Mouse (Mus musculus) kidney, adult 18-20 months (tissue): ENCODE measurements around the gene Igfbp4.

ENCODE experiments used
- DNase-seq: peaks from one replicate; pipeline ENCODE4 v3.0.0; 2021

The Igfbp4 gene

GRCm38 (mm10) chr11:99041051-99041729 lies at the start of gene Igfbp4:
Gene Igfbp4 (plus strand): TSS chr11:99041244.
- peak; percentile 78 for DNase-seq

- no peak for DNase-seq
These were observed 45.1 kb upstream of the Igfbp4 start for GRCm38 (mm10) chr11:98995987-98996386.

- DNase-seq = no peak
These were observed 43.4 kb upstream of the Igfbp4 start for GRCm38 (mm10) chr11:98997659-98998058.

- DNase-seq = no peak
These were observed 42.3 kb upstream of the Igfbp4 start for GRCm38 (mm10) chr11:98998776-98999175.

- no peak for DNase-seq
These were observed 41.8 kb upstream of the Igfbp4 start for GRCm38 (mm10) chr11:98999243-98999642.

- DNase-seq = no peak
These were observed 34.3 kb upstream of the Igfbp4 start for GRCm38 (mm10) chr11:99006788-99007187.

- no peak for DNase-seq
These were observed 30.9 kb upstream of the Igfbp4 start for GRCm38 (mm10) chr11:99010124-99010523.

- DNase-seq = no peak
These were observed 30.3 kb upstream of the Igfbp4 start for GRCm38 (mm10) chr11:99010706-99011105.

- DNase-seq = no peak
These were observed 27.2 kb upstream of the Igfbp4 start for GRCm38 (mm10) chr11:99013856-99014255.

- DNase-seq = no peak
These were observed 21.2 kb upstream of the Igfbp4 start for GRCm38 (mm10) chr11:99019844-99020243.

GRCm38 (mm10) chr11:99022384-99022933 lies 18.6 kb upstream of the Igfbp4 start:
- no peak for DNase-seq

- DNase-seq = no peak
These were observed 17.9 kb upstream of the Igfbp4 start for GRCm38 (mm10) chr11:99023094-99023493.

- peak; percentile 98 for DNase-seq
These were observed 17.3 kb upstream of the Igfbp4 start, which contains the start of gene Top2a for GRCm38 (mm10) chr11:99023500-99024467. Gene Top2a (minus strand): TSS chr11:99024189.

- no peak for DNase-seq
These were observed 16.4 kb upstream of the Igfbp4 start for GRCm38 (mm10) chr11:99024468-99025134.

GRCm38 (mm10) chr11:99025878-99026277 lies 15.2 kb upstream of the Igfbp4 start:
- DNase-seq = no peak

GRCm38 (mm10) chr11:99026899-99027440 lies 14.1 kb upstream of the Igfbp4 start:
- DNase-seq = no peak

- no peak for DNase-seq
These were observed 5.7 kb upstream of the Igfbp4 start for GRCm38 (mm10) chr11:99035350-99035749.

GRCm38 (mm10) chr11:99036254-99036653 lies 4.8 kb upstream of the Igfbp4 start:
- DNase-seq = no peak

- DNase-seq = peak; percentile 88
These were observed 1.3 kb upstream of the Igfbp4 start for GRCm38 (mm10) chr11:99039782-99040181.

- peak; percentile 56 for DNase-seq
These were observed 584 bp upstream of the Igfbp4 start for GRCm38 (mm10) chr11:99040346-99040974.

GRCm38 (mm10) chr11:99041841-99042780 lies 1.1 kb downstream of the Igfbp4 start:
- DNase-seq = no peak
